Mouse (Mus musculus) CH12.LX (cell line): Measurements from ENCODE around the gene Pars2. TPM values are rescaled to one million over a fixed set of nuclear protein-coding genes. Genes with fewer than 3 reads are reported as not detected.

ENCODE experiments used
- DNase-seq: peaks from one replicate; pipeline ENCODE4 v3.0.0-alpha.2; 2013; ENCODE audit errors: extremely low read depth
- H3K27ac ChIP-seq: 2 replicates; pipeline ENCODE4 v1.5.1; 2012; ENCODE audit warnings: low read depth, mild to moderate bottlenecking, control low read depth, moderate library complexity; ENCODE audit not compliant: insufficient read depth
- H3K27me3 ChIP-seq: replicated peaks from 2 replicates; pipeline ENCODE3; 2012; ENCODE audit warnings: inconsistent platforms
- H3K36me3 ChIP-seq, 2 experiments: replicated peaks in 1 of 2; 2 replicates each; pipeline versions ENCODE3 to v1.6.1; 2012; ENCODE audit warnings: inconsistent platforms in 1 of 2, low read length in 1 of 2, mild to moderate bottlenecking in 1 of 2, mixed read lengths in 1 of 2, moderate library complexity in 1 of 2; ENCODE audit not compliant: control insufficient read depth in 1 of 2, insufficient read depth in 1 of 2
- H3K4me1 ChIP-seq, 2 experiments: 2 replicates each; pipeline ENCODE4 v1.6.1; 2012; ENCODE audit warnings: inconsistent platforms in 1 of 2, moderate library complexity in 1 of 2; ENCODE audit not compliant: insufficient read depth in 2 of 2, control insufficient read depth in 1 of 2
- H3K4me2 ChIP-seq: 2 replicates; pipeline ENCODE4 v1.6.1; 2012; ENCODE audit warnings: low read depth, mild to moderate bottlenecking, control low read depth; ENCODE audit not compliant: poor library complexity, insufficient read depth, severe bottlenecking
- H3K4me3 ChIP-seq, 3 experiments: fragments of 150-350 bp in 1 of 3; sonication (generic) in 1 of 3; replicated peaks in 1 of 3; 2 replicates each; pipeline versions ENCODE3 to v1.5.1; 2011 to 2012; ENCODE audit warnings: low read depth in 2 of 3, low read length in 2 of 3, mild to moderate bottlenecking in 2 of 3, moderate library complexity in 2 of 3, control low read depth in 1 of 3, improper control_type of control experiment in 1 of 3, inconsistent platforms in 1 of 3, mixed read lengths in 1 of 3; ENCODE audit not compliant: poor library complexity in 1 of 3
- H3K79me2 ChIP-seq: replicated peaks from 2 replicates; pipeline ENCODE4 v1.6.1; 2012; ENCODE audit warnings: mild to moderate bottlenecking, moderate library complexity; ENCODE audit not compliant: control insufficient read depth, poor library complexity, insufficient read depth, severe bottlenecking; ENCODE audit errors: extremely low read depth
- H3K9ac ChIP-seq: 2 replicates; pipeline ENCODE4 v1.6.1; 2012; ENCODE audit warnings: low read depth, mild to moderate bottlenecking, control low read depth, moderate library complexity; ENCODE audit not compliant: insufficient read depth
- H3K9me3 ChIP-seq: replicated peaks from 2 replicates; pipeline ENCODE3; 2012; ENCODE audit warnings: low read length, inconsistent platforms, mixed read lengths
- BHLHE40 ChIP-seq: IDR thresholded peaks from 2 replicates; pipeline ENCODE4 v1.6.1; 2011; ENCODE audit warnings: mild to moderate bottlenecking, low read depth, low read length, improper control_type of control experiment
- CTCF ChIP-seq, 2 experiments: IDR thresholded peaks in 1 of 2; conservative IDR thresholded peaks in 1 of 2; 2 replicates each; pipeline ENCODE4 v1.5.1; 2011 to 2012; ENCODE audit warnings: low read depth in 2 of 2, low read length in 2 of 2, improper control_type of control experiment in 1 of 2, inconsistent platforms in 1 of 2, mild to moderate bottlenecking in 1 of 2, moderate library complexity in 1 of 2
- E2F4 ChIP-seq: IDR thresholded peaks from 2 replicates; pipeline ENCODE4 v1.6.1; 2011; ENCODE audit warnings: low read depth, low read length, improper control_type of control experiment; ENCODE audit not compliant: insufficient replicate concordance
- ELF1 ChIP-seq: IDR thresholded peaks from 2 replicates; pipeline ENCODE4 v1.6.1; 2014; ENCODE audit warnings: low read depth, mild to moderate bottlenecking, inconsistent platforms, low read length, improper control_type of control experiment
- EP300 ChIP-seq: IDR thresholded peaks from 2 replicates; pipeline ENCODE4 v1.6.1; 2011; ENCODE audit warnings: low read length, improper control_type of control experiment
- GABPA ChIP-seq: IDR thresholded peaks from 2 replicates; pipeline ENCODE4 v1.6.1; 2012; ENCODE audit warnings: low read depth, low read length, improper control_type of control experiment, inconsistent platforms; ENCODE audit not compliant: insufficient replicate concordance
- IRF4 ChIP-seq: IDR thresholded peaks from 2 replicates; pipeline ENCODE4 v1.6.1; 2014; ENCODE audit warnings: low read depth, mild to moderate bottlenecking, inconsistent platforms, low read length, improper control_type of control experiment
- JUN ChIP-seq: IDR thresholded peaks from 2 replicates; pipeline ENCODE4 v1.6.1; 2011; ENCODE audit warnings: low read depth, mild to moderate bottlenecking, low read length, improper control_type of control experiment, moderate library complexity; ENCODE audit not compliant: insufficient read depth
- JUND ChIP-seq: conservative IDR thresholded peaks from 2 replicates; pipeline ENCODE4 v1.6.1; 2011; ENCODE audit warnings: low read depth, low read length, improper control_type of control experiment
- MAZ ChIP-seq: IDR thresholded peaks from 2 replicates; pipeline ENCODE4 v1.6.1; 2012; ENCODE audit warnings: low read depth, mild to moderate bottlenecking, inconsistent platforms, low read length, improper control_type of control experiment, moderate library complexity
- MEF2A ChIP-seq: IDR thresholded peaks from 2 replicates; pipeline ENCODE4 v1.6.1; 2014; ENCODE audit warnings: low read depth, mild to moderate bottlenecking, inconsistent platforms, low read length, improper control_type of control experiment, borderline replicate concordance
- MYC ChIP-seq: IDR thresholded peaks from 2 replicates; pipeline ENCODE4 v1.6.1; 2011; ENCODE audit warnings: low read depth, mild to moderate bottlenecking, improper control_type of control experiment, low read length
- NRF1 ChIP-seq: IDR thresholded peaks from 2 replicates; pipeline ENCODE4 v1.6.1; 2014; ENCODE audit warnings: low read depth, mild to moderate bottlenecking, inconsistent platforms, low read length, improper control_type of control experiment, moderate library complexity
- PAX5 ChIP-seq: IDR thresholded peaks from 2 replicates; pipeline ENCODE4 v1.6.1; 2012; ENCODE audit warnings: low read length, inconsistent platforms, mixed read lengths
- POLR2AphosphoS2 ChIP-seq: IDR thresholded peaks from 2 replicates; pipeline ENCODE4 v1.6.1; 2011; ENCODE audit warnings: low read depth, low read length, improper control_type of control experiment
- SIN3A ChIP-seq: IDR thresholded peaks from 2 replicates; pipeline ENCODE4 v1.6.1; 2012; ENCODE audit warnings: low read length, improper control_type of control experiment, inconsistent platforms
- SMC3 ChIP-seq: IDR thresholded peaks from 2 replicates; pipeline ENCODE4 v1.6.1; 2011; ENCODE audit warnings: low read depth, low read length, improper control_type of control experiment
- TCF12 ChIP-seq: IDR thresholded peaks from 2 replicates; pipeline ENCODE4 v1.6.1; 2014; ENCODE audit warnings: low read depth, mild to moderate bottlenecking, inconsistent platforms, low read length, improper control_type of control experiment
- UBTF ChIP-seq: IDR thresholded peaks from 2 replicates; pipeline ENCODE4 v1.6.1; 2012; ENCODE audit warnings: low read depth, mild to moderate bottlenecking, inconsistent platforms, low read length, improper control_type of control experiment, moderate library complexity
- USF1 ChIP-seq: IDR thresholded peaks from 2 replicates; pipeline ENCODE4 v1.6.1; 2014; ENCODE audit warnings: low read depth, mild to moderate bottlenecking, inconsistent platforms, low read length, improper control_type of control experiment
- USF2 ChIP-seq: conservative IDR thresholded peaks from 2 replicates; pipeline ENCODE4 v1.6.1; 2011; ENCODE audit warnings: low read depth, low read length, improper control_type of control experiment
- ZKSCAN1 ChIP-seq: IDR thresholded peaks from 2 replicates; pipeline ENCODE4 v1.6.1; 2012; ENCODE audit warnings: low read depth, inconsistent platforms, low read length, improper control_type of control experiment, borderline replicate concordance
- ZMIZ1 ChIP-seq: IDR thresholded peaks from 2 replicates; pipeline ENCODE4 v1.6.1; 2012; ENCODE audit warnings: low read depth, mild to moderate bottlenecking, inconsistent platforms, low read length, improper control_type of control experiment
- dilution Hi-C: fragments of 300-500 bp; cut with MboI; formaldehyde crosslinking; loops from 2 replicates; pipeline ENCODE4 v1.14.3; 2020; ENCODE audit warnings: low sequenced_read_pairs; ENCODE audit not compliant: extremely low pct_unique_long_range_greater_than_20kb, extremely low pct_ligation_motif_present
- in situ Hi-C: fragments of 300-500 bp; cut with MboI; formaldehyde crosslinking; loops from 3 replicates; pipeline ENCODE4 v1.14.3; 2019; ENCODE audit warnings: low sequenced_read_pairs, low pct_ligation_motif_present, low pct_unique_long_range_greater_than_20kb, mixed read lengths
- polyA plus RNA-seq: library from polyadenylated mRNA; unstranded; fragments of >175 nt; gene quantifications from 2 replicates; pipeline ENCODE4 v1.2.1, GENCODE M21; 2012; ENCODE audit warnings: low read depth; ENCODE audit not compliant: insufficient read length
- total RNA-seq, 2 experiments: library from RNA; depleted of rRNA; stranded (reverse); fragments of 300-350 nt in 1 of 2; fragments of >200 nt in 1 of 2; gene quantifications; 2 replicates each; pipeline ENCODE4 v1.2.3; 2012 to 2014

The Pars2 gene
- total and polyA plus RNA-seq, 3 experiments, result 9.3 to 17.1 (median 13.0) TPM

- Histone ChIP-seq H3K4me2 (no peak overlapping the region), H3K36me3 (peaks cover 92 to 100% of the 10 kb centered on the region in 2 experiments), H3K4me3 (no peak overlapping the region), H3K9ac (no peak overlapping the region), H3K27me3 (no peaks in the 10 kb centered on the region), H3K4me1 (no peaks in the 10 kb centered on the region), H3K27ac (no peak overlapping the region), H3K79me2 (no peaks in the 10 kb centered on the region), H3K9me3 (no peaks in the 10 kb centered on the region)
- TF ChIP-seq SIN3A, result no peak
- no peak for TF ChIP-seq SMC3
- TF ChIP-seq POLR2AphosphoS2, result no peak
- TF ChIP-seq USF2, result no peak
- TF ChIP-seq JUND, result no peak
- TF ChIP-seq ZMIZ1, result no peak
- TF ChIP-seq GABPA, result no peak
- TF ChIP-seq MEF2A, result no peak
- no peak for TF ChIP-seq ELF1
- no peak for TF ChIP-seq BHLHE40
- no peak for TF ChIP-seq EP300
- no peak for TF ChIP-seq IRF4
- no peak for TF ChIP-seq CTCF (conservative IDR thresholded peaks at IDR 0.05 in 1 of 2, IDR thresholded peaks at IDR 0.05 in 1 of 2; ENCODE audit: low read depth in 2 of 2, low read length in 2 of 2)
- TF ChIP-seq MYC, result no peak
- TF ChIP-seq JUN, result no peak
- TF ChIP-seq TCF12, result no peak
- no peak for TF ChIP-seq MAZ
- TF ChIP-seq USF1, result no peak
- no peak for TF ChIP-seq NRF1
- no peak for DNase-seq
- dilution Hi-C loops (no loop called here), in situ Hi-C loops (no loop called here)
Observed at GRCm38 (mm10) chr4:106664697-106665096, 13.8 kb downstream of the Pars2 start.

- Histone ChIP-seq H3K79me2 (no peaks in the 10 kb centered on the region), H3K4me1 (no peaks in the 10 kb centered on the region), H3K36me3 (peaks cover 92 to 100% of the 10 kb centered on the region in 2 experiments), H3K4me2 (no peak overlapping the region), H3K27ac (no peak overlapping the region), H3K9ac (no peak overlapping the region), H3K27me3 (no peaks in the 10 kb centered on the region), H3K4me3 (no peak overlapping the region), H3K9me3 (no peaks in the 10 kb centered on the region)
- in situ Hi-C loops (no loop called here), dilution Hi-C loops (no loop called here)
- TF ChIP-seq ZMIZ1 (no peak), USF2 (no peak), SIN3A (no peak), IRF4 (no peak), E2F4 (no peak), PAX5 (no peak), ZKSCAN1 (no peak), MYC (no peak), UBTF (no peak), POLR2AphosphoS2 (no peak)
- no peak for DNase-seq
Observed at GRCm38 (mm10) chr4:106665269-106665668, 14.4 kb downstream of the Pars2 start.
